ENCODE assay signal across 14 mouse cellular contexts in the genomic region with DNA sequence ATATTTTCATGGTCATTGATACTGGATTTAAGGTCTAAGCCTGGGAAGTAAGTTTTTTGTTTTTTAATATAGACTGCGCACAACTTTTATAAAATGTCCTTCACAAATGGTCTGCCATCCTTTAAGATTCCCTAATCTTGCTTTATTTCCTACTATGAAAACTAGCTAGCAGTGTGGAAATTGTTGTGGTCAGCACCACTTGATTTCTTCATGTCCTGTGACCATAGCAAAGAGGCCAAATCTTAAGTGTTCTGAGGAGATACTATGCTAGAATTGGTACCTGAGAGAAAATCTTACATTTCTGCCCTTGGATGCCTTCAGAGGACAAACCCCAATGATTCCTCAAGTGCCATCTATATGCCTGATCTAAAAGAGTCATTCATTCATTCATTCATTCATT.
"Had no signal": no experiment of that assay in that cellular context is flagged by ENCODE, and none has a peak within 500 bp of the region (broad histone marks: within the 10 kb centered on the region; RNA-seq: fewer than 3 reads in every experiment).

No protein-coding gene starts in this region.

- DNase-seq: lung, adult 18-20 months; lung, embryonic 14.5 days; lung, postnatal 10 days; lung, postnatal 4 days; right cerebral cortex, postnatal 14 days; right cerebral cortex, postnatal 4 days; spleen, adult 18-20 months; thymus, postnatal 14 days; thymus, postnatal 36 days had no signal

- H3K4me2 ChIP-seq: lung, embryonic 14.5 days; midbrain, embryonic 12.5 days; midbrain, embryonic 15.5 days; neural tube, embryonic 12.5 days had no signal

- H3K36me3 ChIP-seq: midbrain, embryonic 15.5 days; neural tube, embryonic 12.5 days had no signal

- H3K9me3 ChIP-seq: midbrain, embryonic 10.5 days; midbrain, embryonic 12.5 days; midbrain, embryonic 15.5 days; neural tube, embryonic 12.5 days had no signal

- H3K4me3 ChIP-seq: midbrain, embryonic 10.5 days; midbrain, embryonic 12.5 days; midbrain, embryonic 15.5 days; neural tube, embryonic 12.5 days had no signal

- H3K27ac ChIP-seq: liver, embryonic 14.5 days; midbrain, embryonic 10.5 days; midbrain, embryonic 12.5 days; midbrain, embryonic 15.5 days; neural tube, embryonic 12.5 days had no signal

- ATAC-seq: midbrain, embryonic 15.5 days had no signal

- H3K9ac ChIP-seq: liver, embryonic 14.5 days; lung, embryonic 14.5 days; midbrain, embryonic 12.5 days; midbrain, embryonic 15.5 days; neural tube, embryonic 12.5 days had no signal

- H3K4me1 ChIP-seq: midbrain, embryonic 15.5 days had no signal

- H3K27me3 ChIP-seq: midbrain, embryonic 12.5 days; midbrain, embryonic 15.5 days; neural tube, embryonic 12.5 days had no signal
